Mouse (Mus musculus) liver, adult 2 months (tissue): ENCODE data around the gene Ephx4.

Experiments
- CTCF ChIP-seq: fragments of 200-500 bp; IDR thresholded peaks from 2 replicates; pipeline ENCODE4 v1.5.1; 2011; ENCODE audit warnings: low read depth, low read length, control low read depth
- POLR2A ChIP-seq: fragments of 200-500 bp; IDR thresholded peaks from 2 replicates; pipeline ENCODE4 v1.6.1; 2011; ENCODE audit warnings: low read length, control low read depth; ENCODE audit not compliant: insufficient read depth; ENCODE audit errors: extremely low read depth

- TF ChIP-seq POLR2A (no peak), CTCF (no peak)
These were observed at the start of gene Ephx4 for GRCm38 (mm10) chr5:107402436-107402835.
